Mouse (Mus musculus): ENCODE results near the gene Tnc. TPM values are rescaled to one million over a fixed set of nuclear protein-coding genes. Genes with fewer than 3 reads are reported as not detected.

Tnc gene
- polyA plus RNA-seq, 1 experiment from 2014 or later = 52.6 TPM

GRCm38 (mm10) chr4:64020930-64021589 is 25.8 kb downstream of the Tnc start:
- no peaks in the 10 kb centered on the region for H3K36me3 ChIP-seq (replicated peaks)
- H3K4me1 ChIP-seq = no peaks in the 10 kb centered on the region
- no peak overlapping the region for H3K9ac ChIP-seq
- H3K9me3 ChIP-seq = no peaks in the 10 kb centered on the region
- H3K4me3 ChIP-seq = no peak overlapping the region
- WGBS = 95% methylated on average over 10 of the region's 10 CpGs
- H3K4me2 ChIP-seq = no peak overlapping the region
- ATAC-seq (replicated peaks) = no peak
- H3K27me3 ChIP-seq (replicated peaks) = no peaks in the 10 kb centered on the region
- H3K27ac ChIP-seq = no peak overlapping the region

GRCm38 (mm10) chr4:64020151-64020550 is 26.7 kb downstream of the Tnc start:
- H3K4me1 ChIP-seq = no peaks in the 10 kb centered on the region
- no peaks in the 10 kb centered on the region for H3K9me3 ChIP-seq
- no peaks in the 10 kb centered on the region for H3K36me3 ChIP-seq (replicated peaks)
- ATAC-seq (replicated peaks) = no peak
- H3K9ac ChIP-seq = no peak overlapping the region
- H3K4me3 ChIP-seq = no peak overlapping the region
- H3K27ac ChIP-seq = no peak overlapping the region
- H3K27me3 ChIP-seq (replicated peaks) = no peaks in the 10 kb centered on the region
- no peak overlapping the region for H3K4me2 ChIP-seq
- WGBS = 94% methylated on average over 8 of the region's 8 CpGs

GRCm38 (mm10) chr4:64011308-64011707 is 35.5 kb downstream of the Tnc start:
- no peak overlapping the region for H3K4me2 ChIP-seq
- ATAC-seq (replicated peaks) = no peak
- 50% methylated on average over 2 of the region's 2 CpGs for WGBS

GRCm38 (mm10) chr4:64009936-64010335 is 36.9 kb downstream of the Tnc start:
- H3K9ac ChIP-seq = no peak overlapping the region
- H3K4me1 ChIP-seq = peaks cover 3% of the 10 kb centered on the region; the same call in 1 of the 2 replicates
- no peaks in the 10 kb centered on the region for H3K36me3 ChIP-seq (replicated peaks)
- ATAC-seq (replicated peaks) = no peak
- WGBS = 91% methylated on average over 1 of the region's 1 CpGs
- H3K4me2 ChIP-seq = no peak overlapping the region
- no peak overlapping the region for H3K27ac ChIP-seq
- H3K27me3 ChIP-seq (replicated peaks) = no peaks in the 10 kb centered on the region
- H3K4me3 ChIP-seq = no peak overlapping the region
- H3K9me3 ChIP-seq = no peaks in the 10 kb centered on the region

More at GRCm38 (mm10) chr4:64011308-64011707, 35.5 kb downstream of the Tnc start:
- Histone ChIP-seq H3K4me1 (no peaks in the 10 kb centered on the region), H3K4me3 (no peak overlapping the region), H3K36me3 (replicated peaks) (no peaks in the 10 kb centered on the region), H3K27me3 (replicated peaks) (no peaks in the 10 kb centered on the region), H3K9ac (no peak overlapping the region), H3K9me3 (no peaks in the 10 kb centered on the region), H3K27ac (no peak overlapping the region)

GRCm38 (mm10) chr4:64005198-64005597 is 41.6 kb downstream of the Tnc start:
- no peak overlapping the region for H3K4me2 ChIP-seq
- no peak overlapping the region for H3K9ac ChIP-seq
- H3K4me3 ChIP-seq = no peak overlapping the region
- 71% methylated on average over 4 of the region's 4 CpGs for WGBS
- H3K27me3 ChIP-seq (replicated peaks) = no peaks in the 10 kb centered on the region
- H3K9me3 ChIP-seq = no peaks in the 10 kb centered on the region
- no peak overlapping the region for H3K27ac ChIP-seq
- H3K4me1 ChIP-seq = peaks cover 3% of the 10 kb centered on the region; the same call in 1 of the 2 replicates
- H3K36me3 ChIP-seq (replicated peaks) = no peaks in the 10 kb centered on the region
- peak; percentile 76 for ATAC-seq (replicated peaks)

- Histone ChIP-seq H3K9me3 (no peaks in the 10 kb centered on the region), H3K4me1 (peaks cover 3% of the 10 kb centered on the region; the same call in 1 of the 2 replicates), H3K27ac (no peak overlapping the region), H3K4me3 (no peak overlapping the region), H3K9ac (no peak overlapping the region), H3K36me3 (replicated peaks) (no peaks in the 10 kb centered on the region), H3K4me2 (no peak overlapping the region), H3K27me3 (replicated peaks) (no peaks in the 10 kb centered on the region)
- ATAC-seq (replicated peaks) = no peak
- 19% methylated on average over 3 of the region's 3 CpGs for WGBS
Measured at GRCm38 (mm10) chr4:64003677-64004076, 43.1 kb downstream of the Tnc start.

GRCm38 (mm10) chr4:64002168-64002567 is 44.6 kb downstream of the Tnc start:
- ATAC-seq (replicated peaks) = no peak
- Histone ChIP-seq H3K27me3 (replicated peaks) (no peaks in the 10 kb centered on the region), H3K4me1 (peaks cover 3% of the 10 kb centered on the region; the same call in 1 of the 2 replicates), H3K9ac (no peak overlapping the region), H3K4me2 (no peak overlapping the region), H3K36me3 (replicated peaks) (no peaks in the 10 kb centered on the region), H3K9me3 (no peaks in the 10 kb centered on the region), H3K27ac (no peak overlapping the region), H3K4me3 (no peak overlapping the region)
- 40% methylated on average over 2 of the region's 2 CpGs for WGBS

- Histone ChIP-seq H3K9ac (no peak overlapping the region), H3K27me3 (replicated peaks) (no peaks in the 10 kb centered on the region), H3K4me3 (no peak overlapping the region), H3K36me3 (replicated peaks) (no peaks in the 10 kb centered on the region), H3K27ac (no peak overlapping the region), H3K9me3 (no peaks in the 10 kb centered on the region), H3K4me2 (no peak overlapping the region), H3K4me1 (peaks cover 3% of the 10 kb centered on the region; the same call in 1 of the 2 replicates)
- ATAC-seq (replicated peaks) = no peak
- WGBS = 83% methylated on average over 3 of the region's 3 CpGs
Measured at GRCm38 (mm10) chr4:64000788-64001187, 46.0 kb downstream of the Tnc start.

- Histone ChIP-seq H3K4me2 (no peak overlapping the region), H3K9ac (no peak overlapping the region), H3K4me3 (no peak overlapping the region), H3K36me3 (replicated peaks) (no peaks in the 10 kb centered on the region), H3K9me3 (no peaks in the 10 kb centered on the region), H3K27ac (no peak overlapping the region), H3K27me3 (replicated peaks) (no peaks in the 10 kb centered on the region), H3K4me1 (peaks cover 2% of the 10 kb centered on the region; the same call in 1 of the 2 replicates)
- WGBS = 95% methylated on average over 4 of the region's 4 CpGs
- ATAC-seq (replicated peaks) = no peak
Measured at GRCm38 (mm10) chr4:64000293-64000692, 46.5 kb downstream of the Tnc start.

- no peak overlapping the region for H3K9ac ChIP-seq
- H3K27me3 ChIP-seq (replicated peaks) = no peaks in the 10 kb centered on the region
- H3K9me3 ChIP-seq = no peaks in the 10 kb centered on the region
- 61% methylated on average over 2 of the region's 2 CpGs for WGBS
- H3K36me3 ChIP-seq (replicated peaks) = no peaks in the 10 kb centered on the region
- H3K27ac ChIP-seq = peak overlapping the region; percentile 25; the same call in 1 of the 2 replicates
- no peak overlapping the region for H3K4me3 ChIP-seq
- peaks cover 12% of the 10 kb centered on the region for H3K4me1 ChIP-seq
- peak; percentile 80; the same call in 1 of the 2 replicates for ATAC-seq (replicated peaks)
- H3K4me2 ChIP-seq = no peak overlapping the region
Measured at GRCm38 (mm10) chr4:63993462-63994113, 53.2 kb downstream of the Tnc start.

GRCm38 (mm10) chr4:63990216-63990615 is 56.6 kb downstream of the Tnc start:
- Histone ChIP-seq H3K36me3 (replicated peaks) (no peaks in the 10 kb centered on the region), H3K4me1 (peaks cover 12% of the 10 kb centered on the region), H3K9ac (no peak overlapping the region), H3K4me2 (no peak overlapping the region), H3K4me3 (no peak overlapping the region), H3K27ac (no peak overlapping the region), H3K27me3 (replicated peaks) (no peaks in the 10 kb centered on the region), H3K9me3 (no peaks in the 10 kb centered on the region)
- 93% methylated on average over 1 of the region's 1 CpGs for WGBS
- ATAC-seq (replicated peaks) = no peak

GRCm38 (mm10) chr4:63988090-63988489 is 58.7 kb downstream of the Tnc start:
- Histone ChIP-seq H3K9me3 (no peaks in the 10 kb centered on the region), H3K4me1 (peaks cover 2% of the 10 kb centered on the region; the same call in 1 of the 2 replicates), H3K4me2 (no peak overlapping the region), H3K27ac (no peak overlapping the region), H3K4me3 (no peak overlapping the region), H3K27me3 (replicated peaks) (no peaks in the 10 kb centered on the region), H3K36me3 (replicated peaks) (no peaks in the 10 kb centered on the region), H3K9ac (no peak overlapping the region)
- WGBS = 96% methylated on average over 5 of the region's 5 CpGs
- no peak for ATAC-seq (replicated peaks)

- Histone ChIP-seq H3K36me3 (replicated peaks) (no peaks in the 10 kb centered on the region), H3K9me3 (no peaks in the 10 kb centered on the region), H3K27ac (no peak overlapping the region), H3K4me3 (no peak overlapping the region), H3K9ac (no peak overlapping the region), H3K4me1 (0 out of 2 replicates have a peak, but pooled peaks cover 7% of the 10 kb centered on the region), H3K4me2 (no peak overlapping the region), H3K27me3 (replicated peaks) (no peaks in the 10 kb centered on the region)
- ATAC-seq (replicated peaks) = no peak
Measured at GRCm38 (mm10) chr4:63986576-63986975, 60.2 kb downstream of the Tnc start.
